Mouse (Mus musculus) liver, embryonic 16.5 days (tissue): Measurements from ENCODE around the gene Magi1. TPM values are rescaled to one million over a fixed set of nuclear protein-coding genes. Genes with fewer than 3 reads are reported as not detected.

Source experiments
- ATAC-seq: fragments of 200-750 bp; cut with Nextera tagmentation; 2 replicates; pipeline ENCODE4 v1.8.0; 2017; ENCODE audit warnings: low read depth, mild to moderate bottlenecking, moderate number of reproducible peaks, moderate library complexity
- H3K27ac ChIP-seq: fragments of 300-500 bp; sonication (generic); 2 replicates; pipeline ENCODE4 v1.5.1; 2014; ENCODE audit warnings: mild to moderate bottlenecking, low read length
- H3K27me3 ChIP-seq: fragments of 300-500 bp; sonication (generic); 2 replicates; pipeline ENCODE4 v1.6.1; 2014; ENCODE audit warnings: low read depth, low read length, mixed read lengths; ENCODE audit not compliant: control insufficient read depth, insufficient read depth
- H3K36me3 ChIP-seq: fragments of 300-500 bp; sonication (generic); 2 replicates; pipeline ENCODE4 v1.6.1; 2014; ENCODE audit warnings: mild to moderate bottlenecking; ENCODE audit not compliant: control insufficient read depth, insufficient read depth
- H3K4me1 ChIP-seq: fragments of 300-500 bp; sonication (generic); 2 replicates; pipeline ENCODE4 v1.6.1; 2014; ENCODE audit warnings: low read depth, low read length, mixed read lengths; ENCODE audit not compliant: control insufficient read depth
- H3K4me2 ChIP-seq: fragments of 300-500 bp; sonication (generic); 2 replicates; pipeline ENCODE4 v1.6.1; 2014; ENCODE audit warnings: low read depth, low read length, mixed read lengths
- H3K4me3 ChIP-seq: fragments of 300-500 bp; sonication (generic); 2 replicates; pipeline ENCODE4 v1.5.1; 2014; ENCODE audit warnings: low read depth, mild to moderate bottlenecking, low read length
- H3K9ac ChIP-seq: fragments of 300-500 bp; sonication (generic); 2 replicates; pipeline ENCODE4 v1.6.1; 2014; ENCODE audit warnings: low read depth, low read length
- H3K9me3 ChIP-seq: fragments of 300-500 bp; sonication (generic); replicated peaks from 2 replicates; pipeline ENCODE4 v1.6.1; 2016; ENCODE audit warnings: low read length; ENCODE audit not compliant: control insufficient read depth
- WGBS: fragments of 180-500 bp; shearing (Covaris S2); extraction: QIAGEN DNeasy Blood & Tissue Kit; methylation state at CpG from one replicate; pipeline ENCODE4 v1.1.7; 2014; ENCODE audit not compliant: insufficient replicate concordance; 5-methylcytosine and 5-hydroxymethylcytosine counted together
- polyA plus RNA-seq: library from polyadenylated mRNA; unstranded; fragments of >200 nt; fragmentation: Nextera tagmentation; extraction: Ambion mirVana; gene quantifications from 2 replicates; pipeline ENCODE4 v1.2.1, GENCODE M21; 2015

The Magi1 gene
- polyA plus RNA-seq, 1 experiment from 2014 or later = 1.3 TPM

DNA sequence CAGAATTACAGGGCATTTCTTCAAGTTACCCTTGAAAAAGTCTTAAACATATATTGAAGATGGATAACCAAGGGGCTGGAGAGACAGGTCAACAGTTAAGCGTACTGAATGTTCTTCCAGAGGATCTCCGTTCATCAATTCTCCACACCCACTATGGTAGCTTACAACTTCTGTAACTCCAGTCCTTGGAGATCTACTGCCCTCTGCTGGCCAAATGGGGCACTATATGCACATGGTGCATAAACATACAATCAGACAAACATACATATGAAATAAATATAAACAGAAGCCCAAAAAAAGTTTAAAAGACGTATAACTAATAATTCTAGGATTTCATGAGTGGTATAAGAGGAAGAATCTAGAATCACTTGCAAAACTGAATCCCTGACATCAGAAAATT lies 244.8 kb downstream of the Magi1 start:
- H3K4me1 ChIP-seq = no peaks in the 10 kb centered on the region
- ATAC-seq = no peak
- 71% methylated on average over 3 of the region's 3 CpGs for WGBS
- H3K27ac ChIP-seq = no peak overlapping the region
- no peaks in the 10 kb centered on the region for H3K36me3 ChIP-seq
- H3K4me2 ChIP-seq = no peak overlapping the region
- H3K4me3 ChIP-seq = no peak overlapping the region
- no peaks in the 10 kb centered on the region; the same call in 1 of the 2 replicates for H3K9me3 ChIP-seq
- H3K27me3 ChIP-seq = no peaks in the 10 kb centered on the region
- no peak overlapping the region for H3K9ac ChIP-seq

DNA sequence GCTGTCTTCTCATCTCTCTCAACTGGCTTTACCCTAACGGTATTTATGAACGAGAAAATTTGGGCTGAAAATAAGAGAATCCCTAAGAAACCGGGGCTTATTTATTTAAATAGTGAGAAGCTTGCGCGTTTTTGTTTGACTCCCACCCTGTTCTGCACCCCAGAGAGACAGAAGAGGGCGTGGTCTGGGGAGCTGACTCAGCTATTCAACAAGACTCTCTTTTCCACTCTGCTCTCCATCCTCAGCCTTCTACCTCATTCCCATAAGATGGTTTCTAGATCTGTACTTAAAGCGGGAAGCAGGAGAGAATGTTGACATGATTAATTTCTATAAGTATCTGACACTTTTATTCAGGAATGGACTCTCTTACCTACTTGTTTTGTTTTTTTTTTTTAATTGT lies 247.2 kb downstream of the Magi1 start:
- WGBS = 66% methylated on average over 7 of the region's 7 CpGs

DNA sequence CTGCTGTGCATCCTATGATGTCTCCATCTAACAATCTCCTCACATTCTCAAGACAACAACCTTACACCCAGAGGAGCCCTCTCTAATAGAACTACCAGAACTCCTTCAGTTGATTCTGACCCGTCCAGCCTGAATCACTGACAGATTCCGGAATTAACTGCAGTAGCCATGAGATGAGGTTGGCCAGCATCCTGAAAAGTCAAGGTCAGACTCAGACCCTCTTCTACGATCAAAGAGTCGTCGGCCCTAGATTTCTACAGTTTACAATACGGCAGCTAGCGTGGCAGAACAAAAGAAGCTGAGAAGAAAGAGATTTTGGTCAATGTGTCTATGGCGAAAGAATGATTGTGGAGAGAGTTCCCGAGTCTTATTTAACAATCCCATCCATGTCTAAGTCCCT lies 257.4 kb downstream of the Magi1 start:
- H3K4me3 ChIP-seq = no peak overlapping the region
- no peaks in the 10 kb centered on the region for H3K36me3 ChIP-seq
- no peak overlapping the region for H3K9ac ChIP-seq
- WGBS = 72% methylated on average over 9 of the region's 9 CpGs
- H3K27me3 ChIP-seq = no peaks in the 10 kb centered on the region
- H3K4me1 ChIP-seq = no peaks in the 10 kb centered on the region
- H3K27ac ChIP-seq = no peak overlapping the region
- H3K9me3 ChIP-seq = no peaks in the 10 kb centered on the region
- H3K4me2 ChIP-seq = no peak overlapping the region
- ATAC-seq = no peak

More for the DNA sequence above, 247.2 kb downstream of the Magi1 start:
- Histone ChIP-seq H3K27me3 (no peaks in the 10 kb centered on the region), H3K9me3 (no peaks in the 10 kb centered on the region; the same call in 1 of the 2 replicates), H3K9ac (no peak overlapping the region), H3K4me2 (no peak overlapping the region), H3K27ac (no peak overlapping the region), H3K4me1 (no peaks in the 10 kb centered on the region), H3K36me3 (no peaks in the 10 kb centered on the region), H3K4me3 (no peak overlapping the region)
- ATAC-seq = no peak

DNA sequence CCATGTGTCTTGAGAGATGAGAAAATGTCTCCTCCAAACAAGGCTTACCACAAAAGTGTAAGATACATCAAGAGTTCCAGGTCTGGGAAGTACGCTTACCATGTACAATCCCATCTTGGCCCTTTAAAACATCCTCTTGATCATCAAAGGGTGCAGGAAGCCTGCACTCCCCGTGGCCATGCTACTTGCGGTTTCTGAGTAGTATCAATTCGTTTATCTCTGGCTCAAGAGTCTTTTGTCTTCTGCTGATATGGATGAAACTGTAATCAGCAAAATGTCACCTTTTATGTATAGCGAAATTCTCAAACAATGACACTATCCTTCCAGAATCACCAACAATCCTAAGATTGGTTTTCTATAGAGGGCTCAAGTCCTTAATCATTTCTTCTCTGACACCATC lies 261.3 kb downstream of the Magi1 start:
- no peak overlapping the region for H3K4me3 ChIP-seq
- ATAC-seq = no peak
- no peak overlapping the region for H3K27ac ChIP-seq
- no peaks in the 10 kb centered on the region for H3K36me3 ChIP-seq
- H3K4me1 ChIP-seq = no peaks in the 10 kb centered on the region
- no peak overlapping the region for H3K9ac ChIP-seq
- 22% methylated on average over 5 of the region's 5 CpGs for WGBS
- H3K4me2 ChIP-seq = no peak overlapping the region
- H3K9me3 ChIP-seq = no peaks in the 10 kb centered on the region
- no peaks in the 10 kb centered on the region for H3K27me3 ChIP-seq

DNA sequence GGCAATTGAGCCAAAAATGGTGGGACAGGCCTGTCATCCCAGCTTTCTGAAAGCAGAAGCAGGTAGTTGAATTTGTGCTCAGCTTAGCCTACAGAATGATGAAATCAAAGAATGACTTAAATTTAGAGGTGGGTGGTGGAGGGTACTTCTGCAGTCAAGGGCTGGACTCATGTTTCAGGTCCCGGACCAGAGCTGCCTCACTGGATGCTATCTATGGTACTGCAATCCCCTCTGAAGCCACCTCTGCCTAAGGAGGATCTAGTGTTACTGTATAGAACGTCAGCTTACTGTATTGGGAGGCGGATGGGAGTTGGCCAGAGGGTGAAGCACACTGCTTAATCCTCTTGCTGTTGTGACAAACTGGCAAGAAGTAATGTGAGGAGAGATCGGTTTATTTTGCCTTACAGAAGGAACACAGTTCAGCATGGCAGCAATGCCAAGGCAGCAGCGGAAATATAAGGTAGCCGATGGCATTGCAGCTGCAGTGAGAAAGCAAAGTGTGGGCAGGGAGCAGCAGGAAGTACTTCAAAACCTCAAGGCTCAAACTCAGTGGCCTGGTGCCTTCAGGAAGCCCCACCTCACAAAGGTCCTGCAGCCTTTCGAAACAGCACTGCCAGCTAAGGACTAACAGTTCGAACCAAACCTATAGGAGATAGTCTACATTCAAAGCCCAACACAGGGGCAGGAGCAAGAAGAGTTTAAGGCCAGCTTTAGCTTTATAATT lies 262.3 kb downstream of the Magi1 start:
- WGBS = 32% methylated on average over 8 of the region's 8 CpGs

DNA sequence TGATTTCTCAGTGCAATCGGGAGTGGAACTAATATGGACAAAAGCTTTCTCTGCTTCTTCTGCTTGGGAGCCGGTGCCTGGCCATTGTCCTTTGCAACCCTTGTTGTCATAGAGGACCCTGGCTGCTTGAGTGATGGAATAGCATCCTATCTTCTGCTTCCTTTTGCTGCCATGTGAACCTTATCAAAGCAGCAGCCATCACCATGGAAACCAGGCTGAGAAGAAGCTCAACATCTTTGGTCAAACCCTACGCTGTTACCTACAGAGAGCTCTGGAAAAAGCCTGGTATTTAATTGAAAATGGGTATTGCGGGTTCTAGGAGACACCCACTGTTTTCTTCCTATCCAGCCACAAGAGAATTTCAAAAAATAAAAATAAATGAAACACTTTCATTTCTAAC lies 263.2 kb downstream of the Magi1 start:
- Histone ChIP-seq H3K9ac (no peak overlapping the region), H3K4me3 (no peak overlapping the region), H3K9me3 (no peaks in the 10 kb centered on the region), H3K4me2 (no peak overlapping the region), H3K27me3 (no peaks in the 10 kb centered on the region), H3K27ac (no peak overlapping the region), H3K36me3 (no peaks in the 10 kb centered on the region), H3K4me1 (no peaks in the 10 kb centered on the region)
- WGBS = 65% methylated on average over 4 of the region's 4 CpGs
- ATAC-seq = no peak

More for the DNA sequence above, 262.3 kb downstream of the Magi1 start:
- no peaks in the 10 kb centered on the region for H3K27me3 ChIP-seq
- no peak overlapping the region for H3K27ac ChIP-seq
- H3K9me3 ChIP-seq = no peaks in the 10 kb centered on the region
- no peak overlapping the region for H3K4me2 ChIP-seq
- no peak overlapping the region for H3K9ac ChIP-seq
- H3K36me3 ChIP-seq = no peaks in the 10 kb centered on the region
- no peak overlapping the region for H3K4me3 ChIP-seq
- H3K4me1 ChIP-seq = no peaks in the 10 kb centered on the region
- ATAC-seq = no peak

DNA sequence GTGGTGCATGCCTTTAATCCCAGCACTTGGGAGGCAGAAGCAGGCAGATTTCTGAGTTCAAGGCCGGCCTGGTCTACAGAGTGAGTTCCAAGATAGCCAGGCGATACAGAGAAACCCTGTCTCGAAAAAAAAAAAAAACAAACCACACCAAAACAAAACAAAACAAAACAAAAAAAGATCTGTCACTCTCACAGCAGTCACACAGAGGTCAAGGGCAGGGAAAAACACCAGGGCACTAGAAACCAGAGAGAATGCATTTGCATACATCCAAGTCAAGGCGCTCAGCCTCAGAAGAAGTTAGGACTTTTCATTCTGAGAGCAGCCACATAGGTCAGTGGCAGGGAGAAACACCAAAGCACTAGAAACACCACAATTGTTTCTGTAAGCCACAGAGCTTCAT lies 263.8 kb downstream of the Magi1 start:
- Histone ChIP-seq H3K4me1 (no peaks in the 10 kb centered on the region), H3K36me3 (no peaks in the 10 kb centered on the region), H3K4me2 (no peak overlapping the region), H3K9me3 (no peaks in the 10 kb centered on the region), H3K27ac (no peak overlapping the region), H3K27me3 (no peaks in the 10 kb centered on the region), H3K4me3 (no peak overlapping the region), H3K9ac (no peak overlapping the region)
- ATAC-seq = no peak
- 68% methylated on average over 4 of the region's 4 CpGs for WGBS

DNA sequence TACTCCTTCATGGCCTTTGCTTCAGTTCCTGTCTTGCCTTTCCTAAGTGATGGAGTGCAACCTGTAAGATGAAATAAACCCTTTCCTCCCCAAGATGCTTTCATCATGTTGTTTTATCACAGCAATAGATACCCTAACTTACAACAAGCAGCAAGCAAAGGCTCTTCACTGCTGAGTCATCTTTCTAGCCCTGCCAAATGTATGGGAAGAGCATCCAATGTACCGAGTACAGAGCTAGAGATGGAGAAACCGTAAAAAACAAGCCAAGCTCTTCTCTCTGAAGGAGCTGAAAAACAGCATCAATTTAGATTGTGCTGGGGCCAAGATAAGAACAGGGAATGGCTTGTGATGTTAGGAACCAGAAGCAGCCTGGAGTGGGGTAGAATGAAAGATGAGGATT lies 270.0 kb downstream of the Magi1 start:
- 63% methylated on average over 2 of the region's 2 CpGs for WGBS
- no peak for ATAC-seq
- H3K4me2 ChIP-seq = no peak overlapping the region

DNA sequence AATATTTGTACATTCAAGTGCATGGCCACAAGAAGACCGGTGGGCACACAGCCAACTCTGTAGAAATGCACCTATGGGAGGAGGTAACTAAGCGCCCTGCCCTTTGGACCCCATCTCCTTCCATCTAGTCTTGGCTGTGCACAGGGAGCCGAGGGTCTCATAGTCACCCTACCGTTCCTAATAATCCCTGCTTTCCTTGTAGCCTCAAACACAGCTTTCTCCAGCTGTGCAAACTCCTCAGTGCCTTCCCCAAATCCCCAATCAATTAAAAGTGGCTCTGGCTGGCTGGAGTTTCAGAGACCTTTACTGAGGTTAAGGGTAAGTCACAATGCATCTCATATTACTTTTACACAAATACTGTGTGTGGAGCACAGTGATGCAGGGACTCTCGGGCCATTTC lies 271.8 kb downstream of the Magi1 start:
- no peaks in the 10 kb centered on the region for H3K9me3 ChIP-seq
- no peaks in the 10 kb centered on the region for H3K36me3 ChIP-seq
- no peak overlapping the region for H3K4me2 ChIP-seq
- H3K4me1 ChIP-seq = no peaks in the 10 kb centered on the region
- H3K4me3 ChIP-seq = no peak overlapping the region
- no peaks in the 10 kb centered on the region for H3K27me3 ChIP-seq
- no peak overlapping the region for H3K9ac ChIP-seq
- no peak overlapping the region for H3K27ac ChIP-seq
- 48% methylated on average over 5 of the region's 5 CpGs for whole genome bisulfite sequencing
- no peak for ATAC-seq

More for the DNA sequence above, 270.0 kb downstream of the Magi1 start:
- Histone ChIP-seq H3K4me3 (no peak overlapping the region), H3K27ac (no peak overlapping the region), H3K36me3 (no peaks in the 10 kb centered on the region), H3K9ac (no peak overlapping the region), H3K27me3 (no peaks in the 10 kb centered on the region), H3K9me3 (no peaks in the 10 kb centered on the region), H3K4me1 (no peaks in the 10 kb centered on the region)
